Mouse (Mus musculus) forebrain, postnatal 0 days (tissue): ENCODE data around the gene G6pdx. TPM values are rescaled to one million over a fixed set of nuclear protein-coding genes. Genes with fewer than 3 reads are reported as not detected.

Experiments used
- ATAC-seq: fragments of 200-750 bp; cut with Nextera tagmentation; 2 replicates; pipeline ENCODE4 v1.8.0; 2017; ENCODE audit warnings: mild to moderate bottlenecking, moderate library complexity
- DNase-seq: peaks from one replicate; pipeline ENCODE4 v3.0.0-alpha.2; 2015
- H3K27ac ChIP-seq: fragments of 300-500 bp; sonication (generic); 2 replicates; pipeline ENCODE4 v1.5.1; 2014; ENCODE audit warnings: low read depth, mild to moderate bottlenecking, antibody characterized with exemption, low read length, moderate library complexity, mixed read lengths
- H3K27me3 ChIP-seq: fragments of 300-500 bp; sonication (generic); 2 replicates; pipeline ENCODE4 v1.6.1; 2014; ENCODE audit warnings: mild to moderate bottlenecking, low read length, mixed read lengths; ENCODE audit not compliant: insufficient read depth
- H3K36me3 ChIP-seq: fragments of 300-500 bp; sonication (generic); 2 replicates; pipeline ENCODE4 v1.6.1; 2014; ENCODE audit warnings: mild to moderate bottlenecking, moderate library complexity; ENCODE audit not compliant: insufficient read depth
- H3K4me1 ChIP-seq: fragments of 300-500 bp; sonication (generic); 2 replicates; pipeline ENCODE4 v1.6.1; 2014; ENCODE audit warnings: antibody characterized with exemption; ENCODE audit not compliant: insufficient read depth
- H3K4me2 ChIP-seq: fragments of 300-500 bp; sonication (generic); 2 replicates; pipeline ENCODE4 v1.6.1; 2014; ENCODE audit warnings: low read depth, mild to moderate bottlenecking, moderate library complexity
- H3K4me3 ChIP-seq: fragments of 300-500 bp; sonication (generic); 2 replicates; pipeline ENCODE4 v1.5.1; 2014; ENCODE audit warnings: low read depth, low read length, mixed read lengths
- H3K9ac ChIP-seq: fragments of 300-500 bp; sonication (generic); 2 replicates; pipeline ENCODE4 v1.6.1; 2014; ENCODE audit warnings: mild to moderate bottlenecking
- H3K9me3 ChIP-seq: fragments of 300-500 bp; sonication (generic); 2 replicates; pipeline ENCODE4 v1.6.1; 2016; ENCODE audit warnings: low read length
- CTCF ChIP-seq: sonication (generic); IDR thresholded peaks from 2 replicates; pipeline ENCODE4 v1.5.1; 2016; ENCODE audit warnings: antibody characterized with exemption, control low read depth, low read depth
- WGBS: fragments of 180-500 bp; shearing (Covaris S2); extraction: QIAGEN DNeasy Blood & Tissue Kit; methylation state at CpG from one replicate; pipeline ENCODE4 v1.1.7; 2014; 5-methylcytosine and 5-hydroxymethylcytosine counted together
- polyA plus RNA-seq: library from polyadenylated mRNA; unstranded; fragments of >200 nt; fragmentation: Nextera tagmentation; extraction: Ambion mirVana; gene quantifications from 2 replicates; pipeline ENCODE4 v1.2.1, GENCODE M21; 2015
- total RNA-seq: library from RNA; depleted of rRNA; stranded (reverse); fragments of >200 nt; gene quantifications from 2 replicates; pipeline ENCODE4 v1.2.3, GENCODE M21; 2014; rRNA removed

G6pdx gene
- total and polyA plus RNA-seq, 2 experiments from 2014 or later: 45.1 to 47.6 TPM

DNA sequence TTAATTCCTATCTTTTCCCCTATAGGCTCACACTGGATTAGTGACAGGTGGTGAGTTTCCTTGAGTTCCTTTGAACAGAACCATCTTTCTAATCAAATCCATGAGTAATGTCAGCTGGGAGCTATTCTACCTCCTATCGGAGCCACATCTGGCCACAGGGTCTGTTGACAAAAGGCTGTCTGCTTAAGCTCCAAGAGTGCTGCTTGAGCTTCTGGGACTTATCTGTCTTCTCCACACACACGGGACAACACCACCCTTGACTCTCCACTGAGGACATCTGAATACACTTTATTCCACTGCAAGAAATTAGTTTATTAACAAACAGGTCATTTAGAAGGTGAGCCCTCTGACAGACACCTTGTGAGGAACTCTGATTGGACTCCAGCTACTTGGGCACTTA is 44.5 kb downstream of the G6pdx start:
- Histone ChIP-seq H3K9me3 (no peaks in the 10 kb centered on the region), H3K4me3 (no peak overlapping the region), H3K4me1 (no peaks in the 10 kb centered on the region), H3K4me2 (no peak overlapping the region), H3K27ac (no peak overlapping the region), H3K9ac (no peak overlapping the region), H3K27me3 (no peaks in the 10 kb centered on the region), H3K36me3 (no peaks in the 10 kb centered on the region)
- DNase-seq (no peak), ATAC-seq (no peak)
- WGBS: 82% methylated on average over 2 of the region's 2 CpGs
- no peak for TF ChIP-seq CTCF

DNA sequence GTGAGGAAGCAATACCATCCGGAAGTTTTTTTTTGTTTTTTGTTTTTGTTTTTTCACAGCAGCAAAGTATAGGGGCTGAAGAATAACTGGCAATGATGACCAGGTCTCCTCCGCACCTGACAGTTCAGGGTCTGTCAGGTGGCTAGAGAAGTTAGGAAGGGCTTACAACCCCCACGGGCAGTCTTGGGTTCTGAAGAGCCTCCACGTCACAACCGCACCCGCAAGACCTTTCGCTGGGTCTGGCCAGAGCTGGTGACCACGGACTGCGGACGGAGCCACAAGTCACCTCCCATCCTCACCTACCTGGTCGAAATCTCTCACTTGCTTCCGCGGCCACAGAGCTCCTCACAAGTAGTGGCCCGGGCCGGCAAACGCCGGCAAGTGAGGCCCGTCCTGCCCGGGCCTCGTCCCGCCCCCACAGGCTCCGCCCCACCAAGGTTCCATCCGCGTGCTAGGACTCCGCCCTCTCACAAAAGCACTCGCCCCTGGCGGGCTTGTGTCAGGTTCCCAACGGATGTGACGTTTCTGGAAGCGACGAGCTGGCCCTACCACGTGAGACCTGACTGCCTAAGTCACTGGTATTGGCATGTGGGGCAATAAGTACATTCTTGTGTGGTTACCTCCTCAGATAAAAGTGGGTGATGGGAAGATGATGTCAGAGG is 56.0 kb downstream of the G6pdx start, which contains the start of the genes Ubl4a and Slc10a3:
Ubl4a (minus strand) TSS at position 331 of the 662 bp plus-strand sequence.
Slc10a3 (minus strand) TSS at position 462 of the 662 bp plus-strand sequence.
- DNase-seq: peak; percentile 90
- 34% methylated on average over 32 of the region's 32 CpGs for WGBS
- Histone ChIP-seq H3K27ac (no peak within 1 kb of the TSS), H3K9me3 (no peaks in the 10 kb centered on the region), H3K9ac (peak within 1 kb of the TSS; percentile 46), H3K4me2 (peak within 1 kb of the TSS; percentile 53), H3K4me1 (no peaks in the 10 kb centered on the region), H3K27me3 (no peaks in the 10 kb centered on the region), H3K4me3 (peak within 1 kb of the TSS; percentile 40), H3K36me3 (no peaks in the 10 kb centered on the region)
- TF ChIP-seq CTCF: no peak
- peak; percentile 96 for ATAC-seq

DNA sequence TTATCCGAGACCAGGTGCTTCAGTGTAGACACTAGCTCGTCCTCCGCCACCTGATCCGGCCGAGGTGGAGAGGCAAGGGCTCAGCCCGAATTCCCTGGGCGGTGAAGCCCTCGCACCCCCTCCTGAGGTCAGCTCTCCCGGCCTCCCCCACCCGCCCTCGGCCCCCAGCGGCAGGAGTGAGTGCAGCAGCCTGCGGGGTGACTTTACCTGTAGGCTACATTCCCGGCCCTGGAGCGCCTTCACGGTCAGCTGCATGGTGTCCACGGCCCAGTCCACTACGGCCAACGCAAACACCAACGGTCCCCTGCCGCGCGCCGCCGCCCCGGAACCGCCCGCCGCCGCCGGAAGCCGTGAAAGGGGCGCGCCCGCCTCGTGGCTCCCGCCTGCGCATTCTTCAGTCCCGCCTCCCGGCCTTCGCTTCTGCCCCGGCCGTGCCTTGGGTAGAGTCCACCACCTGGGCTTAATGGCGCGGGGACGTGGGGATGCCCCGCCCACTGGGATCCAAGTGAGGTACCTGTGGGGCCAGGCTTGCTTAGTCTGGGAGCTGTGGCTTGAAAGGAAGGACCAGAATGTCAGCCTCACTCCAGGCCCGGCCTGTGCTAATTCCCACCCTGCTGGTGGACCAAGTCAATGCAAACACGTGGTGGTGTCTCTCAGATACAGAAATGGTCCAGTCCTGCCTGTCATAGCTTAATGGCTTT is 60.6 kb downstream of the G6pdx start:
- no peaks in the 10 kb centered on the region for H3K27me3 ChIP-seq
- 28% methylated on average over 43 of the region's 49 CpGs for WGBS
- peak overlapping the region; percentile 70 for H3K9ac ChIP-seq
- DNase-seq (peak; percentile 69), ATAC-seq (peak; percentile 81)
- H3K4me2 ChIP-seq: peak overlapping the region; percentile 58
- H3K4me1 ChIP-seq: no peaks in the 10 kb centered on the region
- peak overlapping the region; percentile 48 for H3K4me3 ChIP-seq
- peak; percentile 52 for TF ChIP-seq CTCF
- no peaks in the 10 kb centered on the region for H3K9me3 ChIP-seq
- no peaks in the 10 kb centered on the region for H3K36me3 ChIP-seq
- peak overlapping the region; percentile 82 for H3K27ac ChIP-seq

DNA sequence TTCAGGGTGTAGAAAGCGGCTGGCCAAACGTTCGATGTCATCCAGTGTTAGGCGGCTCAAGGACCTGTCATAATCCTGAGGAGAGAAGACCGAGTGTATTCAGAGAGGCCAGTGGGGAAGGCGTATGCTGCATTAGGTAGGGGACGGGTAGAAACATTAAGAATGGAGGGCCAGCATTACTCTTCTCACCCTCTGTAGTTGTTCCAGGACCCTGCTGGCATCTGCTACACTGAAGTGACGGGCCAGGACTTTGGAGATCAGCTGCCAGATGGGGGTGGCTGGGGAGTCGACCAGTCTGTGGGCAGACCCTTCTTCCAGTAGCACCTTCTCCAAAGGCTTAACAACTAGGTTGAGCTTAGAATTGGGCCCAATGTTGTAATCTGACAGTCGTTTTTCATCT is 61.5 kb downstream of the G6pdx start:
- Histone ChIP-seq H3K27me3 (no peaks in the 10 kb centered on the region), H3K4me1 (no peaks in the 10 kb centered on the region), H3K4me3 (peak overlapping the region; percentile 48), H3K27ac (0 out of 2 replicates have a peak overlapping the region, but pooled peaks have one; percentile 82), H3K36me3 (no peaks in the 10 kb centered on the region), H3K4me2 (peak overlapping the region; percentile 58), H3K9ac (peak overlapping the region; percentile 70), H3K9me3 (no peaks in the 10 kb centered on the region)
- DNase-seq: no peak
- ATAC-seq: no peak
- WGBS: 64% methylated on average over 10 of the region's 10 CpGs
- no peak for TF ChIP-seq CTCF

Other genes with a start within 250 kb of the G6pdx start
- gene Flna, start 179.4 kb downstream of the G6pdx start, total RNA-seq: 327 and 336 TPM in 2 replicates
- gene Flna, start 179.4 kb downstream of the G6pdx start, polyA plus RNA-seq: 35.5 and 45.1 TPM in 2 replicates
- 51.6 and 73.2 TPM in 2 replicates for gene Emd, start 174.5 kb downstream of the G6pdx start, total RNA-seq
- gene Emd, start 174.5 kb downstream of the G6pdx start, polyA plus RNA-seq: 16.9 and 21.0 TPM in 2 replicates
- gene Rpl10, start 158.4 kb downstream of the G6pdx start, total RNA-seq: 2,018 and 2,171 TPM in 2 replicates
- gene Rpl10, start 158.4 kb downstream of the G6pdx start, polyA plus RNA-seq: 467 and 512 TPM in 2 replicates
- gene Taz, start 147.3 kb downstream of the G6pdx start, total RNA-seq: 54.5 and 80.6 TPM in 2 replicates
- gene Taz, start 147.3 kb downstream of the G6pdx start, polyA plus RNA-seq: 45.7 and 58.1 TPM in 2 replicates
- gene Dnase1l1, start 146.9 kb downstream of the G6pdx start, total RNA-seq: 1.3 and 2.2 TPM in 2 replicates
- 3.1 and 3.4 TPM in 2 replicates for gene Dnase1l1, start 146.9 kb downstream of the G6pdx start, polyA plus RNA-seq
- gene Atp6ap1, start 132.1 kb downstream of the G6pdx start, total RNA-seq: 215 and 250 TPM in 2 replicates
- gene Atp6ap1, start 132.1 kb downstream of the G6pdx start, polyA plus RNA-seq: 260 and 318 TPM in 2 replicates
- 457 and 498 TPM in 2 replicates for gene Gdi1, start 124.2 kb downstream of the G6pdx start, total RNA-seq
- 761 and 979 TPM in 2 replicates for gene Gdi1, start 124.2 kb downstream of the G6pdx start, polyA plus RNA-seq
- gene Fam50a, start 116.2 kb downstream of the G6pdx start, total RNA-seq: 16.2 and 16.8 TPM in 2 replicates
- 49.6 and 64.3 TPM in 2 replicates for gene Fam50a, start 116.2 kb downstream of the G6pdx start, polyA plus RNA-seq
- 109 and 143 TPM in 2 replicates for gene Plxna3, start 100.1 kb downstream of the G6pdx start, total RNA-seq
- gene Plxna3, start 100.1 kb downstream of the G6pdx start, polyA plus RNA-seq: 17.7 and 22.9 TPM in 2 replicates
- 62.5 and 67.3 TPM in 2 replicates for gene Lage3, start 75.6 kb downstream of the G6pdx start, total RNA-seq
- 68.7 and 80.4 TPM in 2 replicates for gene Lage3, start 75.6 kb downstream of the G6pdx start, polyA plus RNA-seq
- gene Ubl4a, start 56.0 kb downstream of the G6pdx start, total RNA-seq: 39.5 and 47.0 TPM in 2 replicates
- gene Ubl4a, start 56.0 kb downstream of the G6pdx start, polyA plus RNA-seq: 73.9 and 77.4 TPM in 2 replicates
- 6.5 and 6.6 TPM in 2 replicates for gene Slc10a3, start 55.8 kb downstream of the G6pdx start, total RNA-seq
- 4.6 and 4.8 TPM in 2 replicates for gene Slc10a3, start 55.8 kb downstream of the G6pdx start, polyA plus RNA-seq
- 24.5 and 33.6 TPM in 2 replicates for gene Fam3a, start 35.9 kb downstream of the G6pdx start, total RNA-seq
- 28.9 and 31.6 TPM in 2 replicates for gene Fam3a, start 35.9 kb downstream of the G6pdx start, polyA plus RNA-seq
- 30.6 and 41.4 TPM in 2 replicates for gene Ikbkg, start 35.9 kb downstream of the G6pdx start, total RNA-seq
- gene Ikbkg, start 35.9 kb downstream of the G6pdx start, polyA plus RNA-seq: 11.0 and 13.7 TPM in 2 replicates
- 0.38 TPM in 1 of 2 replicates, not detected in the other for gene Gm6880, start 52.2 kb upstream of the G6pdx start, total RNA-seq
- gene Gm6880, start 52.2 kb upstream of the G6pdx start, polyA plus RNA-seq: not detected in 2 replicates
- not detected in 2 replicates for gene Olfr1326-ps1, start 145.7 kb upstream of the G6pdx start, total RNA-seq
- gene Olfr1326-ps1, start 145.7 kb upstream of the G6pdx start, polyA plus RNA-seq: not detected in 2 replicates
- not detected in 2 replicates for gene Olfr1325, start 163.5 kb upstream of the G6pdx start, total RNA-seq
- gene Olfr1325, start 163.5 kb upstream of the G6pdx start, polyA plus RNA-seq: not detected in 2 replicates
- gene Gm5640, start 216.4 kb upstream of the G6pdx start, total RNA-seq: 0.38 and 1.3 TPM in 2 replicates
- gene Gm5640, start 216.4 kb upstream of the G6pdx start, polyA plus RNA-seq: 0.14 and 0.28 TPM in 2 replicates